Mouse (Mus musculus) heart, embryonic 10.5 days (tissue): ENCODE measurements around the gene Cpa2. TPM values are rescaled to one million over a fixed set of nuclear protein-coding genes. Genes with fewer than 3 reads are reported as not detected.

Source experiments
- DNase-seq: peaks from one replicate; pipeline ENCODE4 v3.0.0-alpha.2; 2017; ENCODE audit warnings: low spot score
- H3K27ac ChIP-seq: fragments of 300-500 bp; sonication (generic); 2 replicates; pipeline ENCODE4 v1.5.1; 2016; ENCODE audit warnings: mild to moderate bottlenecking
- H3K27me3 ChIP-seq: fragments of 300-500 bp; sonication (generic); 2 replicates; pipeline ENCODE4 v1.6.1; 2016; ENCODE audit warnings: mild to moderate bottlenecking; ENCODE audit not compliant: poor library complexity, insufficient read depth, severe bottlenecking
- H3K36me3 ChIP-seq: fragments of 300-500 bp; sonication (generic); 2 replicates; pipeline ENCODE4 v1.6.1; 2016; ENCODE audit warnings: mild to moderate bottlenecking, moderate library complexity
- H3K4me1 ChIP-seq: fragments of 300-500 bp; sonication (generic); 2 replicates; pipeline ENCODE4 v1.6.1; 2016; ENCODE audit warnings: mild to moderate bottlenecking
- H3K4me3 ChIP-seq: fragments of 300-500 bp; sonication (generic); 2 replicates; pipeline ENCODE4 v1.5.1; 2016; ENCODE audit warnings: mild to moderate bottlenecking, moderate library complexity
- H3K9me3 ChIP-seq: fragments of 300-500 bp; sonication (generic); 2 replicates; pipeline ENCODE4 v1.6.1; 2016; ENCODE audit warnings: mild to moderate bottlenecking, moderate library complexity
- WGBS: fragments of 180-500 bp; shearing (Covaris S2); methylation state at CpG from one replicate; pipeline ENCODE4 v1.1.7; 2016; 5-methylcytosine and 5-hydroxymethylcytosine counted together
- polyA plus RNA-seq: library from polyadenylated mRNA; unstranded; fragments of >200 nt; fragmentation: Nextera tagmentation; extraction: Ambion mirVana; gene quantifications from 2 replicates; pipeline ENCODE4 v1.2.1, GENCODE M21; 2016

Cpa2 gene
- polyA plus RNA-seq, 1 experiment from 2014 or later, result 29.1 TPM

DNA sequence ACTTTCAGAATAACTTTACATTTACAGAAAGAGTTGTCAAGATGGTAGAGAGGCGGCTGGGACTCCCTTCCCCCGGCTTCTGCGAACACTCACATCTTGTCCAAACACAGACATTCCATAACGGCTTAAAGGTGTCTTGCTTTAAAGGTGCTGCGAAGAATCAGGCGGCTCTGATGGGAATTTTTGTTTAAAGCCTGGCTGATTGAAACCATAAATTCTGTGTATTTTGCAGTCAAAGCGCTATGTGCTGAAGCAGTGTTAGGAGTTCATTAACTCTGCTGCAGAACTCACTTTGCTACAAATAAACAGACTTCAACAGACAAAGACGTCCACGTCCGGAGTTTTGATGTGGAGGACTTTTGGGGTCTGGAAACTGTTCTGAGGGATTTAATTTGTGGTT, 3.1 kb upstream of the Cpa2 start:
- Histone ChIP-seq H3K36me3 (no peaks in the 10 kb centered on the region), H3K27ac (peak overlapping the region; percentile 77), H3K4me1 (peaks cover 48% of the 10 kb centered on the region), H3K4me3 (no peak overlapping the region), H3K27me3 (no peaks in the 10 kb centered on the region), H3K9me3 (no peaks in the 10 kb centered on the region)
- 47% methylated on average over 10 of the region's 10 CpGs for WGBS
- DNase-seq, result no peak

DNA sequence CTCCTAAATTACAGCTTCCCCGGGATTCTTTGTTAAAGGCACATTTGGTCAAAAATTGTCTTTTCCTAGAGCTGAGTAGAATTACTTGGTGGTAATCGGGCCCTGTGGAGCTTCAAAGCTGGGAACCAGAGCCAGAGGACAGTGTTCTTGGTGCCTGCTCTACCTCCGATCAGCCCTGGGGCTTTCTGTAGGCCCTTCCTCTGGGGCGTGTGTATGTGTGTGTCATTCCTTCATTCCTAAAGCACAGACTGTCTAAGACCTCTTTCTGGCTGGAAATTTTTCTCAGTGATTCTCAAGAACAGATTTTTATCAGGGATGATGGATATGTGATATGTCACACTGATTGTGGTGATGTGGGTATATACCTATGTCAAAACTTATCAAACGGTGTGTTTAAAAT, 2.6 kb upstream of the Cpa2 start:
- Histone ChIP-seq H3K27me3 (no peaks in the 10 kb centered on the region), H3K27ac (peak overlapping the region; percentile 77), H3K4me1 (peaks cover 54% of the 10 kb centered on the region), H3K4me3 (no peak overlapping the region), H3K36me3 (no peaks in the 10 kb centered on the region), H3K9me3 (no peaks in the 10 kb centered on the region)
- no peak for DNase-seq
- 72% methylated on average over 5 of the region's 5 CpGs for WGBS

GRCm38 (mm10) chr6:30542277-30542676, 895 bp downstream of the Cpa2 start:
- Histone ChIP-seq H3K27ac (peak overlapping the region; percentile 88), H3K9me3 (no peaks in the 10 kb centered on the region), H3K4me3 (peak overlapping the region; percentile 16; the same call in 1 of the 2 replicates), H3K36me3 (no peaks in the 10 kb centered on the region), H3K4me1 (peaks cover 84% of the 10 kb centered on the region), H3K27me3 (no peaks in the 10 kb centered on the region)
- 9% methylated on average over 6 of the region's 6 CpGs for WGBS
- DNase-seq, result peak; percentile 86

DNA sequence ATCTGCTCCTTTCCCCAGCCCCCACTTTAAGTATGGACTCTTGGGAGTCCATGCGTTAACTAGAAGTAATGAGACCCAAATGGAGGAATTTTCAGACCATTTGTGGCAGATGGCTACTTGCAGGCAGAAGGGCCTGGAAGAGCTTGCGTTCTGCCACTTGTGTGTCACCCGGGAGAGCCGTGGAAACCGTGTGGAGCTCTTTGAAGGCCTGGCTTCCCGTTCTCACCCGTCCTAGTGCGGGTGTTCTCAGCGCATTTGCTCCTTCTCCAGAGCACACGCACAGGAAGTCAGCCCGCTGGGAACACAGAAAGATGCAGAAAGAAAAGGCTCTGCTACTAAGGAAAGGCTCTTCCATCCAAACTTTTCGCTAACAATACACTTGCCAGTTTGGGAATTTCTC, 1.7 kb downstream of the Cpa2 start:
- H3K27me3 ChIP-seq, result no peaks in the 10 kb centered on the region
- WGBS, result 19% methylated on average over 12 of the region's 12 CpGs
- H3K27ac ChIP-seq, result peak overlapping the region; percentile 88
- H3K4me3 ChIP-seq, result no peak overlapping the region
- H3K36me3 ChIP-seq, result no peaks in the 10 kb centered on the region
- H3K9me3 ChIP-seq, result no peaks in the 10 kb centered on the region
- H3K4me1 ChIP-seq, result peaks cover 84% of the 10 kb centered on the region
- no peak for DNase-seq

GRCm38 (mm10) chr6:30543851-30544250, 2.5 kb downstream of the Cpa2 start:
- WGBS, result 43% methylated on average over 8 of the region's 8 CpGs
- Histone ChIP-seq H3K36me3 (no peaks in the 10 kb centered on the region), H3K27me3 (no peaks in the 10 kb centered on the region), H3K4me1 (peaks cover 84% of the 10 kb centered on the region), H3K9me3 (no peaks in the 10 kb centered on the region), H3K27ac (peak overlapping the region; percentile 88), H3K4me3 (no peak overlapping the region)
- DNase-seq, result no peak

GRCm38 (mm10) chr6:30545689-30546088, 4.3 kb downstream of the Cpa2 start:
- 42% methylated on average over 7 of the region's 7 CpGs for whole genome bisulfite sequencing
- Histone ChIP-seq H3K36me3 (0 out of 2 replicates have a peak, but pooled peaks cover 3% of the 10 kb centered on the region), H3K9me3 (no peaks in the 10 kb centered on the region), H3K4me3 (no peak overlapping the region; the same call in 1 of the 2 replicates), H3K27ac (peak overlapping the region; percentile 88), H3K4me1 (peaks cover 81% of the 10 kb centered on the region), H3K27me3 (no peaks in the 10 kb centered on the region)
- DNase-seq, result peak; percentile 86

GRCm38 (mm10) chr6:30546571-30547273, 5.3 kb downstream of the Cpa2 start:
- H3K4me3 ChIP-seq, result peak overlapping the region; percentile 33
- H3K27ac ChIP-seq, result peak overlapping the region; percentile 88
- H3K27me3 ChIP-seq, result no peaks in the 10 kb centered on the region
- DNase-seq, result no peak
- WGBS, result 14% methylated on average over 17 of the region's 17 CpGs
- peaks cover 74% of the 10 kb centered on the region for H3K4me1 ChIP-seq
- no peaks in the 10 kb centered on the region for H3K9me3 ChIP-seq
- H3K36me3 ChIP-seq, result 0 out of 2 replicates have a peak, but pooled peaks cover 3% of the 10 kb centered on the region

- Histone ChIP-seq H3K27ac (peak overlapping the region; percentile 88), H3K36me3 (0 out of 2 replicates have a peak, but pooled peaks cover 3% of the 10 kb centered on the region), H3K4me1 (peaks cover 74% of the 10 kb centered on the region), H3K9me3 (no peaks in the 10 kb centered on the region), H3K27me3 (no peaks in the 10 kb centered on the region), H3K4me3 (peak overlapping the region; percentile 33)
- under 1% methylated on average over 13 of the region's 17 CpGs for WGBS
- DNase-seq, result no peak
Observed at GRCm38 (mm10) chr6:30547274-30547645, 5.9 kb downstream of the Cpa2 start.

- H3K27me3 ChIP-seq, result no peaks in the 10 kb centered on the region
- no peak for DNase-seq
- 27% methylated on average over 9 of the region's 9 CpGs for WGBS
- H3K9me3 ChIP-seq, result no peaks in the 10 kb centered on the region
- peak overlapping the region; percentile 88 for H3K27ac ChIP-seq
- peaks cover 74% of the 10 kb centered on the region for H3K4me1 ChIP-seq
- H3K4me3 ChIP-seq, result no peak overlapping the region
- H3K36me3 ChIP-seq, result 0 out of 2 replicates have a peak, but pooled peaks cover 3% of the 10 kb centered on the region
Observed at GRCm38 (mm10) chr6:30547656-30548306, 6.4 kb downstream of the Cpa2 start.

DNA sequence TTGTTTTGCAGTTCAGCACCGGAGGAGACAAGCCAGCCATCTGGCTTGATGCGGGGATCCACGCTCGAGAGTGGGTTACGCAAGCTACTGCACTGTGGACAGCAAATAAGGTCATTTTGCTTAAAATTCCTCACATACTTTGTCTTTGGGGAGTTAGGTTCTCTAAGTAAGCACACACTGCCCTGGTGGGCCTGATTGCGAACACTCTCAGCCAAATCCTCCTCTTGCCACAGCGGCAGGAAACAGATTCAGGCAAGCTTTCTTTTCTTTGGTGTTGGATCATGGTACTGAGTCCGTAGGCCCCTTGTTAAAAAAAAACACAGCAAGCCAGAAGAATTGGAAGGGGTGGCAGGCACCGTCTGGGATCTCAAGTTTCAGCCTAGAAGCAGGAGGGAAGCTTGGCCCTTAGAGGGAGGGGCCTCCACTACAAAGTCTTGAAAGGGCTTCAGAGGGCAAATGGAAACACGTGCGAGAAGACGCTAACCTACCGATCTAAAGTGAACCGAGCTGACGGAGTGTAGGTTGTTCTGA, 7.9 kb downstream of the Cpa2 start:
- no peak for DNase-seq
- H3K27ac ChIP-seq, result peak overlapping the region; percentile 88
- H3K9me3 ChIP-seq, result no peaks in the 10 kb centered on the region
- H3K4me1 ChIP-seq, result peaks cover 64% of the 10 kb centered on the region
- 14% methylated on average over 15 of the region's 15 CpGs for WGBS
- H3K36me3 ChIP-seq, result 0 out of 2 replicates have a peak, but pooled peaks cover 3% of the 10 kb centered on the region
- H3K4me3 ChIP-seq, result 0 out of 2 replicates have a peak overlapping the region, but pooled peaks have one; percentile 22
- H3K27me3 ChIP-seq, result no peaks in the 10 kb centered on the region

- 73% methylated on average over 7 of the region's 7 CpGs for WGBS
- Histone ChIP-seq H3K27me3 (no peaks in the 10 kb centered on the region), H3K9me3 (no peaks in the 10 kb centered on the region), H3K36me3 (0 out of 2 replicates have a peak, but pooled peaks cover 3% of the 10 kb centered on the region), H3K4me3 (no peak overlapping the region), H3K4me1 (peaks cover 52% of the 10 kb centered on the region), H3K27ac (peak overlapping the region; percentile 44)
- no peak for DNase-seq
Observed at GRCm38 (mm10) chr6:30550496-30551192, 9.3 kb downstream of the Cpa2 start.

GRCm38 (mm10) chr6:30551193-30551515, 9.8 kb downstream of the Cpa2 start:
- no peak for DNase-seq
- Histone ChIP-seq H3K36me3 (0 out of 2 replicates have a peak, but pooled peaks cover 3% of the 10 kb centered on the region), H3K27ac (peak overlapping the region; percentile 44; the same call in 1 of the 2 replicates), H3K4me1 (peaks cover 52% of the 10 kb centered on the region), H3K27me3 (no peaks in the 10 kb centered on the region), H3K4me3 (no peak overlapping the region), H3K9me3 (no peaks in the 10 kb centered on the region)
